ENCODE assay signal across 27 mouse cellular contexts in genomic region chr3:88855837-88856236, GRCm38 (mm10). TPM values are rescaled to one million over a fixed set of nuclear protein-coding genes. Genes with fewer than 3 reads are reported as not detected.
A peak's percentile ranks its signal among the peaks of the same experiment; 100 is the strongest.
DNase-seq lines count a peak whose midpoint lies in the region; ATAC-seq and TF ChIP-seq lines count a peak whose summit lies in the region.
"Had no signal": no experiment of that assay in that cellular context is flagged by ENCODE, and none has a peak within 500 bp of the region (broad histone marks: within the 10 kb centered on the region; RNA-seq: fewer than 3 reads in every experiment).

No protein-coding gene starts in this region.

- H3K9ac ChIP-seq in heart, embryonic 12.5 days = no peak overlapping the region
- H3K9ac ChIP-seq in MEL (ENCODE audit: control insufficient read depth, low read depth, low read length, poor library complexity, severe bottlenecking) = no peak overlapping the region
- H3K9ac ChIP-seq in lung, embryonic 15.5 days = no peak overlapping the region
- H3K9ac ChIP-seq: forebrain, postnatal 0 days; intestine, embryonic 15.5 days; limb, embryonic 15.5 days; liver, embryonic 13.5 days; lung, embryonic 14.5 days; midbrain, embryonic 15.5 days had no signal

- H3K27ac ChIP-seq in heart, embryonic 12.5 days (ENCODE audit: poor library complexity, severe bottlenecking) = peak overlapping the region; percentile 11; the same call in 1 of the 2 replicates
- no peak overlapping the region for H3K27ac ChIP-seq in heart, embryonic 10.5 days
- H3K27ac ChIP-seq in MEL (ENCODE audit: control insufficient read depth, low read depth, low read length) = no peak overlapping the region
- H3K27ac ChIP-seq in lung, embryonic 15.5 days = no peak overlapping the region
- H3K27ac ChIP-seq: intestine, embryonic 15.5 days; limb, embryonic 10.5 days; limb, embryonic 15.5 days; liver, embryonic 13.5 days; midbrain, embryonic 15.5 days had no signal

- TF ChIP-seq EP300 in MEL (IDR thresholded peaks at IDR 0.05; ENCODE audit: low read depth in 1 of 2, low read length in 2 of 2) = no peak

- no peak for TF ChIP-seq CTCF in MEL (IDR thresholded peaks at IDR 0.05 in 2 of 3, conservative IDR thresholded peaks at IDR 0.05 in 1 of 3; ENCODE audit: control insufficient read depth in 1 of 3, insufficient read depth in 1 of 3, low read depth in 2 of 3, low read length in 3 of 3, poor library complexity in 1 of 3, severe bottlenecking in 1 of 3)

- H3K9me3 ChIP-seq in heart, embryonic 12.5 days (replicated peaks) = no peaks in the 10 kb centered on the region
- H3K9me3 ChIP-seq in heart, embryonic 10.5 days = no peaks in the 10 kb centered on the region
- no peaks in the 10 kb centered on the region for H3K9me3 ChIP-seq in MEL (replicated peaks; ENCODE audit: insufficient read depth, low read length)
- H3K9me3 ChIP-seq in lung, embryonic 15.5 days = no peaks in the 10 kb centered on the region
- H3K9me3 ChIP-seq: intestine, embryonic 15.5 days; limb, embryonic 10.5 days; limb, embryonic 15.5 days; liver, embryonic 13.5 days; midbrain, embryonic 15.5 days had no signal

- H3K27me3 ChIP-seq in heart, embryonic 12.5 days (replicated peaks) = no peaks in the 10 kb centered on the region
- no peaks in the 10 kb centered on the region for H3K27me3 ChIP-seq in heart, embryonic 10.5 days (ENCODE audit: insufficient read depth, poor library complexity, severe bottlenecking)
- H3K27me3 ChIP-seq in MEL (ENCODE audit: control insufficient read depth in 1 of 2, insufficient read depth in 2 of 2, low read length in 2 of 2) = no peaks in the 10 kb centered on the region
- H3K27me3 ChIP-seq in lung, embryonic 15.5 days = no peaks in the 10 kb centered on the region
- H3K27me3 ChIP-seq: intestine, embryonic 15.5 days; limb, embryonic 15.5 days; liver, embryonic 13.5 days; midbrain, embryonic 15.5 days had no signal

- no peak for DNase-seq in heart, embryonic 10.5 days (ENCODE audit: low spot score)
- peak; percentile 2 for DNase-seq in MEL (ENCODE audit: low read depth, low spot score)
- peak; percentile 32 for DNase-seq in lung, postnatal 25 days (ENCODE audit: low spot score)
- DNase-seq in adrenal gland, postnatal 14 days = no peak
- DNase-seq in cerebellum, adult 11 months = no peak
- DNase-seq: adrenal gland, postnatal 36 days; cerebellum, adult 2 months; cerebellum, postnatal 14 days; forebrain, postnatal 0 days; gastrocnemius, postnatal 10 days; heart, postnatal 14 days; kidney, adult 8-10 months; kidney, postnatal 14 days; layer of hippocampus, adult 9-11 months; liver, embryonic 13.5 days; lung, embryonic 14.5 days; right cerebral cortex, adult 18-20 months; thymus, adult 2 months; thymus, postnatal 36 days had no signal

- no peak overlapping the region for H3K4me2 ChIP-seq in heart, embryonic 12.5 days
- no peak overlapping the region for H3K4me2 ChIP-seq in lung, embryonic 15.5 days
- H3K4me2 ChIP-seq: intestine, embryonic 15.5 days; limb, embryonic 15.5 days; liver, embryonic 13.5 days; lung, embryonic 14.5 days; midbrain, embryonic 15.5 days had no signal

- no peak overlapping the region for H3K4me3 ChIP-seq in heart, embryonic 12.5 days
- H3K4me3 ChIP-seq in heart, embryonic 10.5 days = no peak overlapping the region
- no peak overlapping the region for H3K4me3 ChIP-seq in MEL (ENCODE audit: control insufficient read depth in 1 of 2, insufficient read depth in 1 of 2, low read depth in 2 of 2, low read length in 2 of 2)
- no peak overlapping the region for H3K4me3 ChIP-seq in lung, embryonic 15.5 days
- H3K4me3 ChIP-seq: erythroblast, embryonic 14.5 days; intestine, embryonic 15.5 days; limb, embryonic 10.5 days; limb, embryonic 15.5 days; liver, embryonic 13.5 days; midbrain, embryonic 15.5 days had no signal

- peak; percentile 42; the same call in 1 of the 2 replicates for ATAC-seq in heart, embryonic 12.5 days (ENCODE audit: insufficient number of reproducible peaks, low FRiP score)
- ATAC-seq in lung, embryonic 15.5 days (ENCODE audit: borderline replicate concordance, extremely low read depth, low FRiP score, low TSS enrichment) = peak; percentile 39; the same call in 1 of the 2 replicates
- ATAC-seq: forebrain, postnatal 0 days; hindbrain, embryonic 16.5 days; intestine, embryonic 15.5 days; midbrain, embryonic 15.5 days had no signal

- H3K36me3 ChIP-seq in heart, embryonic 12.5 days = peaks cover 67% of the 10 kb centered on the region
- H3K36me3 ChIP-seq in heart, embryonic 10.5 days = peaks cover 81% of the 10 kb centered on the region
- peaks cover 2 to 68% of the 10 kb centered on the region in 2 experiments; a peak in 2 of 4 replicates for H3K36me3 ChIP-seq in MEL (ENCODE audit: control insufficient read depth in 1 of 2, insufficient read depth in 2 of 2, low read length in 2 of 2)
- H3K36me3 ChIP-seq in lung, embryonic 15.5 days = peaks cover 62% of the 10 kb centered on the region

- peaks cover 12% of the 10 kb centered on the region for H3K4me1 ChIP-seq in heart, embryonic 12.5 days (replicated peaks)
- peaks cover 8% of the 10 kb centered on the region for H3K4me1 ChIP-seq in heart, embryonic 10.5 days
- no peaks in the 10 kb centered on the region for H3K4me1 ChIP-seq in MEL (ENCODE audit: control insufficient read depth in 1 of 2, insufficient read depth in 2 of 2, low read length in 2 of 2)
- no peaks in the 10 kb centered on the region for H3K4me1 ChIP-seq in lung, embryonic 15.5 days
- H3K4me1 ChIP-seq: intestine, embryonic 15.5 days; limb, embryonic 10.5 days; limb, embryonic 15.5 days; liver, embryonic 13.5 days; midbrain, embryonic 15.5 days had no signal

- TF ChIP-seq POLR2A in MEL (IDR thresholded peaks at IDR 0.05; ENCODE audit: control insufficient read depth in 1 of 2, insufficient read depth in 1 of 2, low read depth in 1 of 2, low read length in 2 of 2, poor library complexity in 1 of 2) = no peak

- WGBS in heart, embryonic 12.5 days = 51% methylated on average over 6 of the region's 6 CpGs
- WGBS in heart, embryonic 10.5 days = 68% methylated on average over 6 of the region's 6 CpGs
- WGBS in lung, embryonic 15.5 days = 67% methylated on average over 6 of the region's 6 CpGs

- no peak for TF ChIP-seq RAD21 in MEL (IDR thresholded peaks at IDR 0.05; ENCODE audit: low read depth, low read length)

- no peaks in the 10 kb centered on the region for H3K79me2 ChIP-seq in MEL (ENCODE audit: control insufficient read depth, insufficient read depth, low read length, poor library complexity)

TF ChIP-seq in MEL, 35 proteins besides CTCF, POLR2A, EP300 and RAD21:
- TF ChIP-seq NELFE (IDR thresholded peaks at IDR 0.05; ENCODE audit: low read depth, low read length) (no peak), ZNF384 (IDR thresholded peaks at IDR 0.05; ENCODE audit: low read depth, low read length) (no peak), ZC3H11A (IDR thresholded peaks at IDR 0.05; ENCODE audit: low read depth, low read length) (no peak)

RNA-seq across cellular contexts. Expression of gene Gon4l, which starts 20.8 kb away (rescaled TPM):
- polyA plus RNA-seq in heart, embryonic 12.5 days (2016; fragmentation: Nextera tagmentation; extraction: Ambion mirVana) = 11.9 and 12.3 TPM in 2 replicates
- 11.4 and 13.7 TPM in 2 replicates for polyA plus RNA-seq in heart, embryonic 10.5 days (2016; fragmentation: Nextera tagmentation; extraction: Ambion mirVana)
- total RNA-seq in MEL (2012; rRNA removed) = 34.3 and 35.0 TPM in 2 replicates
- polyA plus RNA-seq in MEL (2012; ENCODE audit: insufficient read depth in 1 of 2, insufficient read length in 2 of 2, low read depth in 1 of 2, low replicate concordance in 2 of 2, missing spikeins in 1 of 2) = 10 to 100 TPM; 33.8 to 52.2 TPM
- polyA plus RNA-seq in lung, embryonic 15.5 days (2015; fragmentation: Nextera tagmentation; extraction: Ambion mirVana) = 9.2 and 9.4 TPM in 2 replicates
- 25.0 and 28.4 TPM in 2 replicates for total RNA-seq in adrenal gland, postnatal 14 days (2021)

RNA-seq across cellular contexts. Expression of gene Msto1, which starts 58.0 kb away (rescaled TPM):
- polyA plus RNA-seq in heart, embryonic 12.5 days (2016; fragmentation: Nextera tagmentation; extraction: Ambion mirVana) = 48.9 and 52.4 TPM in 2 replicates
- 74.1 and 75.9 TPM in 2 replicates for polyA plus RNA-seq in heart, embryonic 10.5 days (2016; fragmentation: Nextera tagmentation; extraction: Ambion mirVana)
- total RNA-seq in MEL (2012; rRNA removed) = 70.6 and 82.6 TPM in 2 replicates
- polyA plus RNA-seq in MEL (2012; ENCODE audit: insufficient read depth in 1 of 2, insufficient read length in 2 of 2, low read depth in 1 of 2, low replicate concordance in 2 of 2, missing spikeins in 1 of 2) = 100 to 1,000 TPM in 1 of 2 experiments, not detected in 1; 101 TPM
- 45.1 and 46.1 TPM in 2 replicates for polyA plus RNA-seq in lung, embryonic 15.5 days (2015; fragmentation: Nextera tagmentation; extraction: Ambion mirVana)
- total RNA-seq in adrenal gland, postnatal 14 days (2021) = 23.6 and 25.6 TPM in 2 replicates

Comparison
In these comparisons a context has a peak if more than half of its experiments do, and no peak if none do; other contexts are left out.
1. DNase-seq: peak in MEL (single experiment) and lung, postnatal 25 days (single experiment); none in heart, embryonic 10.5 days (single experiment), adrenal gland, postnatal 14 days (single experiment) and cerebellum, adult 11 months (single experiment).